Mouse (Mus musculus) kidney, embryonic 15.5 days (tissue): Measurements from ENCODE around the gene Abcc5. TPM values are rescaled to one million over a fixed set of nuclear protein-coding genes. Genes with fewer than 3 reads are reported as not detected.
"Not testable (repeated sequence)": the region's sequence is repeated elsewhere in the genome, so short reads cannot be mapped to it uniquely, and the experiment has no call there.

Experiments used
- ATAC-seq: fragments of 200-750 bp; cut with Nextera tagmentation; replicated peaks from 2 replicates; pipeline ENCODE4 v1.8.0; 2017; ENCODE audit warnings: moderate TSS enrichment; ENCODE audit not compliant: low FRiP score
- H3K27ac ChIP-seq: fragments of 300-500 bp; sonication (generic); 2 replicates; pipeline ENCODE4 v1.5.1; 2015; ENCODE audit warnings: mild to moderate bottlenecking, inconsistent platforms
- H3K27me3 ChIP-seq: fragments of 300-500 bp; sonication (generic); 2 replicates; pipeline ENCODE4 v1.6.1; 2015; ENCODE audit warnings: inconsistent platforms
- H3K36me3 ChIP-seq: fragments of 300-500 bp; sonication (generic); 2 replicates; pipeline ENCODE4 v1.6.1; 2015; ENCODE audit warnings: inconsistent platforms
- H3K4me1 ChIP-seq: fragments of 300-500 bp; sonication (generic); 2 replicates; pipeline ENCODE4 v1.6.1; 2015; ENCODE audit warnings: inconsistent platforms
- H3K4me2 ChIP-seq: fragments of 300-500 bp; sonication (generic); 2 replicates; pipeline ENCODE4 v1.6.1; 2015; ENCODE audit warnings: moderate library complexity, mild to moderate bottlenecking, inconsistent platforms
- H3K4me3 ChIP-seq: fragments of 300-500 bp; sonication (generic); replicated peaks from 2 replicates; pipeline ENCODE4 v1.5.1; 2015; ENCODE audit warnings: mild to moderate bottlenecking, inconsistent platforms
- H3K9ac ChIP-seq: fragments of 300-500 bp; sonication (generic); 2 replicates; pipeline ENCODE4 v1.6.1; 2015; ENCODE audit warnings: mild to moderate bottlenecking, inconsistent platforms
- H3K9me3 ChIP-seq: fragments of 300-500 bp; sonication (generic); replicated peaks from 2 replicates; pipeline ENCODE4 v1.6.1; 2016; ENCODE audit warnings: inconsistent platforms
- WGBS: fragments of 180-500 bp; shearing (Covaris S2); methylation state at CpG from one replicate; pipeline ENCODE4 v1.1.7; 2015; ENCODE audit warnings: mixed read lengths; 5-methylcytosine and 5-hydroxymethylcytosine counted together
- polyA plus RNA-seq: library from polyadenylated mRNA; unstranded; fragments of >200 nt; fragmentation: Nextera tagmentation; extraction: Ambion mirVana; gene quantifications from 2 replicates; pipeline ENCODE4 v1.2.1, GENCODE M21; 2015

The Abcc5 gene
- polyA plus RNA-seq, 1 experiment from 2014 or later, result 63.1 TPM

- H3K27ac ChIP-seq, result no peak overlapping the region
- H3K4me1 ChIP-seq, result no peaks in the 10 kb centered on the region
- no peak overlapping the region for H3K4me3 ChIP-seq
- no peaks in the 10 kb centered on the region for H3K9me3 ChIP-seq
- H3K9ac ChIP-seq, result no peak overlapping the region
- H3K27me3 ChIP-seq, result no peaks in the 10 kb centered on the region
- WGBS, result 71% methylated on average over 1 of the region's 1 CpGs
- no peak for ATAC-seq
- no peak overlapping the region for H3K4me2 ChIP-seq
- no peaks in the 10 kb centered on the region for H3K36me3 ChIP-seq
These were observed 19.7 kb upstream of the Abcc5 start for GRCm38 (mm10) chr16:20445871-20446270.

- H3K9ac ChIP-seq, result no peak overlapping the region
- no peaks in the 10 kb centered on the region for H3K4me1 ChIP-seq
- H3K4me2 ChIP-seq, result no peak overlapping the region
- H3K36me3 ChIP-seq, result no peaks in the 10 kb centered on the region
- H3K27ac ChIP-seq, result no peak overlapping the region
- H3K9me3 ChIP-seq, result no peaks in the 10 kb centered on the region
- H3K27me3 ChIP-seq, result no peaks in the 10 kb centered on the region
- H3K4me3 ChIP-seq, result no peak overlapping the region
- ATAC-seq, result no peak
- 52% methylated on average over 7 of the region's 7 CpGs for WGBS
These were observed 18.7 kb upstream of the Abcc5 start for GRCm38 (mm10) chr16:20444831-20445388.

DNA sequence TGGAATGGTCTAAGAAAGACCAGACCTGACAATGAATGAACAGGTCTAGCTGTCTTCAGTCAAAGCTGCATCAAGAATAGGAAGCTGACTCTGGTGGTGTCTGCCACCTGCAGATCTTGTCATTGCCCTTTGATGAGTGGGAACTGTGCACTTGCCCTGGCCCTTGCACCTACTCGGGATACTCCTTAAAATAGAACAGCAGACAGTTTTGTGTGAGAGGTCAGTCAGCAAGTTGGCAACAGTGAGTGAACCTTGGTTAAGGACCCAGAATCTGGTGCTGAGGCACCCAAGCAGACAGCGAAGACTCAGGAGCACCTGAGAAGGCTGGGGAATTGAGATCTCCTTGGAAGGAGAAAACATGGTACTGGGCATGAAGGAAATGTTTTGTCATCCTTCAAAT is 16.7 kb upstream of the Abcc5 start:
- 68% methylated on average over 2 of the region's 2 CpGs for WGBS
- Histone ChIP-seq H3K4me3 (no peak overlapping the region), H3K4me2 (no peak overlapping the region), H3K4me1 (no peaks in the 10 kb centered on the region), H3K9me3 (no peaks in the 10 kb centered on the region), H3K36me3 (no peaks in the 10 kb centered on the region), H3K27me3 (no peaks in the 10 kb centered on the region), H3K27ac (no peak overlapping the region), H3K9ac (no peak overlapping the region)
- no peak for ATAC-seq

- no peak overlapping the region for H3K4me3 ChIP-seq
- H3K4me2 ChIP-seq, result no peak overlapping the region
- H3K27ac ChIP-seq, result no peak overlapping the region
- H3K27me3 ChIP-seq, result no peaks in the 10 kb centered on the region
- WGBS, result 92% methylated on average over 11 of the region's 11 CpGs
- no peak overlapping the region for H3K9ac ChIP-seq
- no peaks in the 10 kb centered on the region for H3K9me3 ChIP-seq
- no peak for ATAC-seq
- no peaks in the 10 kb centered on the region for H3K36me3 ChIP-seq
- no peaks in the 10 kb centered on the region for H3K4me1 ChIP-seq
These were observed 12.7 kb upstream of the Abcc5 start for GRCm38 (mm10) chr16:20438673-20439415.

GRCm38 (mm10) chr16:20438046-20438445 is 11.9 kb upstream of the Abcc5 start:
- H3K4me2 ChIP-seq, H3K27me3 ChIP-seq, H3K4me3 ChIP-seq, H3K4me1 ChIP-seq, H3K9me3 ChIP-seq, H3K36me3 ChIP-seq, H3K9ac ChIP-seq, H3K27ac ChIP-seq, ATAC-seq: not testable (repeated sequence)
- WGBS, result 90% methylated on average over 1 of the region's 1 CpGs

GRCm38 (mm10) chr16:20436281-20436680 is 10.1 kb upstream of the Abcc5 start:
- 85% methylated on average over 3 of the region's 3 CpGs for WGBS
- no peak for ATAC-seq

DNA sequence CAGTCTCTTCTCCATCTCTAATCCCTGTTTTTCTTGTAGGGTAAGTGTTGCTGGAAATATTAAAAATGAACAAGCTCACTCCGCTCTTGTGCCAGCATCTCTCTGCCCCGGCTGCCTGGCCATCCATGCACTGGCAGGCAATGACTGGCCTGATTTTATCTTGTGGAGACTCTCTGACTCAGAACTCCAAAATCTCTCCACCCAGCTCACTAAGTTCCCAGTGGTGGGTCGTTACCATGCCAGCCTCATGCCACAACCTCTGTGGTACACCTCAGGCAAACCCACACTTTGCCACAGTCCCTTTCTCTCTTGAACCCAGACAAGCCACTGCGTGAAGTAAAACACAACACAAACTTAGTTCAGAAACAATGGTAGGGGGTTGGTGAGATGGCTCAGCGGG is 3.1 kb upstream of the Abcc5 start:
- no peak for ATAC-seq
- Histone ChIP-seq H3K36me3 (no peaks in the 10 kb centered on the region), H3K9ac (no peak overlapping the region), H3K4me2 (no peak overlapping the region), H3K27me3 (no peaks in the 10 kb centered on the region), H3K9me3 (no peaks in the 10 kb centered on the region), H3K4me3 (no peak overlapping the region), H3K4me1 (peaks cover 11% of the 10 kb centered on the region), H3K27ac (no peak overlapping the region)
- WGBS, result 88% methylated on average over 5 of the region's 5 CpGs

More at GRCm38 (mm10) chr16:20436281-20436680, 10.1 kb upstream of the Abcc5 start:
- no peaks in the 10 kb centered on the region for H3K9me3 ChIP-seq
- H3K36me3 ChIP-seq, result no peaks in the 10 kb centered on the region
- H3K27me3 ChIP-seq, result no peaks in the 10 kb centered on the region
- H3K4me2 ChIP-seq, result no peak overlapping the region
- H3K4me1 ChIP-seq, result no peaks in the 10 kb centered on the region
- H3K27ac ChIP-seq, result no peak overlapping the region
- no peak overlapping the region for H3K9ac ChIP-seq
- no peak overlapping the region for H3K4me3 ChIP-seq

GRCm38 (mm10) chr16:20427566-20427965 is 1.4 kb upstream of the Abcc5 start:
- no peak overlapping the region for H3K4me2 ChIP-seq
- H3K27me3 ChIP-seq, result no peaks in the 10 kb centered on the region
- no peak overlapping the region for H3K4me3 ChIP-seq
- H3K27ac ChIP-seq, result no peak overlapping the region
- H3K9ac ChIP-seq, result no peak overlapping the region
- H3K36me3 ChIP-seq, result no peaks in the 10 kb centered on the region
- no peak for ATAC-seq
- no peaks in the 10 kb centered on the region for H3K9me3 ChIP-seq
- H3K4me1 ChIP-seq, result peaks cover 14% of the 10 kb centered on the region
- WGBS, result 58% methylated on average over 4 of the region's 4 CpGs

GRCm38 (mm10) chr16:20424719-20425650 is 1.2 kb downstream of the Abcc5 start:
- peaks cover 9% of the 10 kb centered on the region for H3K36me3 ChIP-seq
- H3K9me3 ChIP-seq, result no peaks in the 10 kb centered on the region
- H3K9ac ChIP-seq, result peak overlapping the region; percentile 61
- no peak for ATAC-seq
- WGBS, result 48% methylated on average over 10 of the region's 10 CpGs
- no peaks in the 10 kb centered on the region for H3K27me3 ChIP-seq
- peaks cover 14% of the 10 kb centered on the region for H3K4me1 ChIP-seq
- peak overlapping the region; percentile 70 for H3K4me2 ChIP-seq
- H3K4me3 ChIP-seq, result peak overlapping the region; percentile 63
- peak overlapping the region; percentile 77; the same call in 1 of the 2 replicates for H3K27ac ChIP-seq

DNA sequence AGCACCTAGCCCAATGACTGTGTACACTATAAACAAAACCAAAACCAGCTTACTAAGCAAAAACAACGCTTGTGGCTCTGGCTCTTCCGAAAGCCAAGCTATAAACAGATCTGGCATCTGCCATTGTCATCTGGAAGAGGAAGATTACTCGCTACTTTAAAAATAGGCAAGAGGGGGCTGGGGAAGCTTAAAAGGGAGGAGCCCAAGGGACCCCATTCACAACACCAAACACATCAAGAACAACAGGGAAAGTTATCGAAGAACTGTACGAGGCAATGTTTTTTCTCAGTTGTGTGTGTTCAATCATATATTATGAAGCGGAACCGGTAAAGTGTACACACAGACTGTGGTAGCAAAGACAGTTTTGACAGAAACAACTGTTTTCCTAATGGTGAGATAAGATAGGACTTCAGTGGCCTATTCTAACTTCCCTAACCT is 1.9 kb downstream of the Abcc5 start:
- ATAC-seq, result no peak
- Histone ChIP-seq H3K4me3 (no peak overlapping the region), H3K27ac (no peak overlapping the region), H3K9ac (no peak overlapping the region), H3K4me1 (peaks cover 14% of the 10 kb centered on the region), H3K27me3 (no peaks in the 10 kb centered on the region), H3K4me2 (no peak overlapping the region), H3K36me3 (peaks cover 9% of the 10 kb centered on the region), H3K9me3 (no peaks in the 10 kb centered on the region)
- WGBS, result 82% methylated on average over 7 of the region's 7 CpGs

DNA sequence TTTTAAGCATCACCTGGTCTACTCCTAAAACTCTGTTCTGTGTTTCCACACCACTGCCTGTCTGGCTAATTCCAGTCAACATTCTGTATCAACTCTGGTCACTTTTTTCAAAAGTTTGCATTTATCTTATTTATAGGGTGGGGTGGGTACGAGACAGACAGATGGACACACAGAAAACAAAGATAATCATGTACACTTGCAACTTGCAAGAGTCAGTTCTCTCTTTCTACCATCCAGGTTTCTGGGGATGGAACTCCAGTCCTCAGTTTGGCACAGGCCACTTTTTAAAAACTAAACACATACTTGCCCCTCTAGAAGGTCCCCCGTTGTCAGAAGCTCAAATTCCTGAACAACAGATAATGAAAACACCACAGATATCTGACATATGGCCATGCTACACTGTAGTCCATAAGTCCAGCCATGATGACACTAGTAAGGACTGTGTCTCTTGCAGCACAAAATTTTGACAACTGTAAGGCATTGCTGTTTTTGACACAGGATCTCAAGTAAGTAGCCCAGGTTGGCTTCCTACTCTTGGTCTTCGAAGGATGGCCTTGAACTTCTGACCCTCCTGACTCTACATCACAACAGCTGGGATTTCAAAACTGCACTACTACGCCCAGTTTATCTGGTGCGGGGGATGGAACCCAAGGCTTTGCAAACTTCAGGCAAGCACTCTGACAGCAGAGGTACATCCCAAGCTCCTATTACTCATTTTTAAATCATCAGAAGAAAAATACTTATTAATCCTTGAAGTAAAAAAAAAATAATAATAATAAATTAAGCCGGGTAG is 3.1 kb downstream of the Abcc5 start:
- H3K4me3 ChIP-seq, result no peak overlapping the region
- no peak for ATAC-seq
- peaks cover 14% of the 10 kb centered on the region for H3K4me1 ChIP-seq
- WGBS, result 80% methylated on average over 6 of the region's 6 CpGs
- no peak overlapping the region for H3K4me2 ChIP-seq
- no peak overlapping the region for H3K27ac ChIP-seq
- no peaks in the 10 kb centered on the region for H3K27me3 ChIP-seq
- H3K9ac ChIP-seq, result no peak overlapping the region
- peaks cover 16% of the 10 kb centered on the region for H3K36me3 ChIP-seq
- no peaks in the 10 kb centered on the region for H3K9me3 ChIP-seq
